16 mouse cellular contexts compared by ENCODE assay signal in genomic region chr16:91232470-91233240, GRCm38 (mm10). TPM values are rescaled to one million over a fixed set of nuclear protein-coding genes. Genes with fewer than 3 reads are reported as not detected.
A peak's percentile ranks its signal among the peaks of the same experiment; 100 is the strongest.
DNase-seq lines count a peak whose midpoint lies in the region; ATAC-seq lines count a peak whose summit lies in the region.
"Had no signal": no experiment of that assay in that cellular context is flagged by ENCODE, and none has a peak within 500 bp of the region (broad histone marks: within the 10 kb centered on the region; RNA-seq: fewer than 3 reads in every experiment).

No protein-coding gene starts in this region.

- H3K4me1 ChIP-seq in embryonic facial prominence, embryonic 10.5 days, result peaks cover 12% of the 10 kb centered on the region
- peaks cover 5% of the 10 kb centered on the region; the same call in 1 of the 2 replicates for H3K4me1 ChIP-seq in forebrain, embryonic 11.5 days (replicated peaks; ENCODE audit: control insufficient read depth, insufficient read depth, low read length)
- peaks cover 4% of the 10 kb centered on the region for H3K4me1 ChIP-seq in hindbrain, embryonic 16.5 days (ENCODE audit: control insufficient read depth, insufficient read depth, low read depth, low read length)
- peaks cover 8% of the 10 kb centered on the region for H3K4me1 ChIP-seq in midbrain, embryonic 14.5 days (ENCODE audit: control insufficient read depth, insufficient read depth, low read length)
- H3K4me1 ChIP-seq: liver, embryonic 15.5 days had no signal

- H3K4me2 ChIP-seq in forebrain, embryonic 11.5 days (ENCODE audit: low read depth, low read length, severe bottlenecking), result peak overlapping the region; percentile 15; the same call in 1 of the 2 replicates
- H3K4me2 ChIP-seq in hindbrain, embryonic 16.5 days (ENCODE audit: low read length), result peak overlapping the region; percentile 26
- peak overlapping the region; percentile 17; the same call in 1 of the 2 replicates for H3K4me2 ChIP-seq in midbrain, embryonic 14.5 days (ENCODE audit: low read length)
- H3K4me2 ChIP-seq: liver, embryonic 15.5 days had no signal

- H3K9ac ChIP-seq in forebrain, embryonic 11.5 days (ENCODE audit: low read length), result no peak overlapping the region
- no peak overlapping the region for H3K9ac ChIP-seq in hindbrain, embryonic 16.5 days (ENCODE audit: low read depth, low read length)
- peak overlapping the region; percentile 20; the same call in 1 of the 2 replicates for H3K9ac ChIP-seq in midbrain, embryonic 14.5 days (replicated peaks; ENCODE audit: low read length)
- H3K9ac ChIP-seq: liver, embryonic 15.5 days had no signal

- peak; percentile 42 for DNase-seq in embryonic facial prominence, embryonic 10.5 days (ENCODE audit: low spot score)
- peak; percentile 53 for DNase-seq in forebrain, embryonic 11.5 days (ENCODE audit: low spot score)
- DNase-seq in midbrain, embryonic 14.5 days, result peak; percentile 19
- DNase-seq in c-Kit-positive CD71-positive TER-119-positive erythroid progenitor cells, embryonic 14.5 days (ENCODE audit: low spot score), result no peak
- no peak for DNase-seq in cerebellum, adult 9-10 months
- DNase-seq in adrenal gland, postnatal 36 days, result no peak
- DNase-seq: cerebellum, adult 18-20 months; gastrocnemius, adult 2 months; kidney, postnatal 4 days; right cerebral cortex, postnatal 14 days had no signal

- no peak overlapping the region for H3K27ac ChIP-seq in embryonic facial prominence, embryonic 10.5 days (replicated peaks)
- H3K27ac ChIP-seq in forebrain, embryonic 11.5 days (ENCODE audit: low read depth, low read length), result no peak overlapping the region
- peak overlapping the region; percentile 8; the same call in 1 of the 2 replicates for H3K27ac ChIP-seq in hindbrain, embryonic 16.5 days (ENCODE audit: low read depth, low read length)
- no peak overlapping the region for H3K27ac ChIP-seq in midbrain, embryonic 14.5 days (replicated peaks; ENCODE audit: low read depth, low read length)
- H3K27ac ChIP-seq: gastrocnemius, adult 2 months; left cerebral cortex, adult 2 months; liver, embryonic 15.5 days had no signal

- H3K9me3 ChIP-seq in embryonic facial prominence, embryonic 10.5 days, result no peaks in the 10 kb centered on the region
- H3K9me3 ChIP-seq in forebrain, embryonic 11.5 days (ENCODE audit: control insufficient read depth, low read length), result no peaks in the 10 kb centered on the region
- H3K9me3 ChIP-seq in hindbrain, embryonic 16.5 days (ENCODE audit: control insufficient read depth, low read length), result no peaks in the 10 kb centered on the region
- H3K9me3 ChIP-seq in midbrain, embryonic 14.5 days (ENCODE audit: control insufficient read depth, low read length), result no peaks in the 10 kb centered on the region
- H3K9me3 ChIP-seq: liver, embryonic 15.5 days had no signal

- 3% methylated on average over 25 of the region's 25 CpGs for WGBS in embryonic facial prominence, embryonic 10.5 days
- 1% methylated on average over 25 of the region's 25 CpGs for WGBS in forebrain, embryonic 11.5 days
- WGBS in hindbrain, embryonic 16.5 days, result 2% methylated on average over 25 of the region's 25 CpGs
- 2% methylated on average over 25 of the region's 25 CpGs for WGBS in midbrain, embryonic 14.5 days

- H3K36me3 ChIP-seq in embryonic facial prominence, embryonic 10.5 days (replicated peaks), result no peaks in the 10 kb centered on the region
- H3K36me3 ChIP-seq in forebrain, embryonic 11.5 days (ENCODE audit: control insufficient read depth, insufficient read depth, low read length), result no peaks in the 10 kb centered on the region
- no peaks in the 10 kb centered on the region for H3K36me3 ChIP-seq in hindbrain, embryonic 16.5 days (ENCODE audit: control insufficient read depth, insufficient read depth, low read length)
- no peaks in the 10 kb centered on the region for H3K36me3 ChIP-seq in midbrain, embryonic 14.5 days (ENCODE audit: control insufficient read depth, insufficient read depth, low read length)
- H3K36me3 ChIP-seq: liver, embryonic 15.5 days had no signal

- peaks cover 100% of the 10 kb centered on the region for H3K27me3 ChIP-seq in embryonic facial prominence, embryonic 10.5 days (replicated peaks; ENCODE audit: low read depth, poor library complexity, severe bottlenecking)
- H3K27me3 ChIP-seq in forebrain, embryonic 11.5 days (ENCODE audit: control insufficient read depth, insufficient read depth, low read length), result peaks cover 75% of the 10 kb centered on the region
- H3K27me3 ChIP-seq in hindbrain, embryonic 16.5 days (replicated peaks; ENCODE audit: control insufficient read depth, insufficient read depth, low read length), result peaks cover 68% of the 10 kb centered on the region
- H3K27me3 ChIP-seq in midbrain, embryonic 14.5 days (ENCODE audit: control insufficient read depth, insufficient read depth, low read length), result peaks cover 96% of the 10 kb centered on the region

- no peak for ATAC-seq in forebrain, embryonic 11.5 days (replicated peaks; ENCODE audit: low FRiP score)
- ATAC-seq in hindbrain, embryonic 16.5 days, result no peak
- 0 out of 2 replicates have a peak, but pooled peaks have one; percentile 11 for ATAC-seq in midbrain, embryonic 14.5 days (ENCODE audit: low FRiP score, low TSS enrichment)
- ATAC-seq: intestine, postnatal 0 days had no signal

- H3K4me3 ChIP-seq in embryonic facial prominence, embryonic 10.5 days, result no peak overlapping the region
- no peak overlapping the region for H3K4me3 ChIP-seq in forebrain, embryonic 11.5 days (ENCODE audit: low read depth, low read length)
- H3K4me3 ChIP-seq in hindbrain, embryonic 16.5 days (ENCODE audit: low read length), result no peak overlapping the region
- peak overlapping the region; percentile 3; the same call in 1 of the 2 replicates for H3K4me3 ChIP-seq in midbrain, embryonic 14.5 days (replicated peaks; ENCODE audit: low read depth, low read length)
- H3K4me3 ChIP-seq: gastrocnemius, adult 2 months; left cerebral cortex, adult 2 months; liver, embryonic 15.5 days had no signal

RNA-seq across cellular contexts. Expression of gene Olig2, which starts 7.4 kb away (rescaled TPM):
- 2.3 and 3.4 TPM in 2 replicates for polyA plus RNA-seq in embryonic facial prominence, embryonic 10.5 days (2016; fragmentation: Nextera tagmentation; extraction: Ambion mirVana)
- polyA plus RNA-seq in forebrain, embryonic 11.5 days (2014; fragmentation: Nextera tagmentation; extraction: Ambion mirVana), result 20.3 and 27.4 TPM in 2 replicates
- polyA plus RNA-seq in hindbrain, embryonic 16.5 days (2015; fragmentation: Nextera tagmentation; extraction: Ambion mirVana), result 6.1 and 11.4 TPM in 2 replicates
- polyA plus RNA-seq in midbrain, embryonic 14.5 days (2014; fragmentation: Nextera tagmentation; extraction: Ambion mirVana), result 5.6 and 7.8 TPM in 2 replicates
- total RNA-seq in adrenal gland, postnatal 36 days (2021), result not detected
- total RNA-seq: gastrocnemius, adult 2 months; megakaryocyte-erythroid progenitor cell, adult 5-6 weeks had no signal
- polyA plus RNA-seq: heart, embryonic 14.5 days; intestine, postnatal 0 days; liver, embryonic 15.5 days had no signal

RNA-seq across cellular contexts. Expression of gene Olig1, which starts 36.9 kb away (rescaled TPM):
- 1.9 and 3.3 TPM in 2 replicates for polyA plus RNA-seq in embryonic facial prominence, embryonic 10.5 days (2016; fragmentation: Nextera tagmentation; extraction: Ambion mirVana)
- polyA plus RNA-seq in forebrain, embryonic 11.5 days (2014; fragmentation: Nextera tagmentation; extraction: Ambion mirVana), result 9.0 and 12.3 TPM in 2 replicates
- polyA plus RNA-seq in hindbrain, embryonic 16.5 days (2015; fragmentation: Nextera tagmentation; extraction: Ambion mirVana), result 153 and 190 TPM in 2 replicates
- 43.7 and 57.0 TPM in 2 replicates for polyA plus RNA-seq in midbrain, embryonic 14.5 days (2014; fragmentation: Nextera tagmentation; extraction: Ambion mirVana)
- total RNA-seq in adrenal gland, postnatal 36 days (2021), result under 1 TPM; 0.36 to 0.50 TPM
- total RNA-seq: gastrocnemius, adult 2 months; megakaryocyte-erythroid progenitor cell, adult 5-6 weeks had no signal
- polyA plus RNA-seq: heart, embryonic 14.5 days; intestine, postnatal 0 days had no signal

Comparison
In these comparisons a context has a peak if more than half of its experiments do, and no peak if none do; other contexts are left out.
1. DNase-seq: peak in embryonic facial prominence, embryonic 10.5 days (single experiment), forebrain, embryonic 11.5 days (single experiment) and midbrain, embryonic 14.5 days (single experiment); none in c-Kit-positive CD71-positive TER-119-positive erythroid progenitor cells, embryonic 14.5 days (single experiment), cerebellum, adult 9-10 months (single experiment) and adrenal gland, postnatal 36 days (0 of 2).
2. Peak in every context shown above with its lines, with median percentiles within 50 percentile points of each other: H3K4me2 ChIP-seq.